Mouse (Mus musculus) MEL (cell line): Measurements from ENCODE around the gene Ogfod1.

Source experiments
- CTCF ChIP-seq, 3 experiments: IDR thresholded peaks in 2 of 3; conservative IDR thresholded peaks in 1 of 3; 2 replicates each; pipeline ENCODE4 v1.5.1; 2011 to 2012; ENCODE audit warnings: low read length in 3 of 3, low read depth in 2 of 3, mild to moderate bottlenecking in 2 of 3, improper control_type of control experiment in 1 of 3, inconsistent platforms in 1 of 3, mixed read lengths in 1 of 3, moderate library complexity in 1 of 3; ENCODE audit not compliant: control insufficient read depth in 1 of 3, insufficient read depth in 1 of 3, poor library complexity in 1 of 3, severe bottlenecking in 1 of 3
- EP300 ChIP-seq, 2 experiments: IDR thresholded peaks; 2 replicates each; pipeline ENCODE4 v1.6.1; 2011; ENCODE audit warnings: improper control_type of control experiment in 2 of 2, low read length in 2 of 2, low read depth in 1 of 2, mild to moderate bottlenecking in 1 of 2
- GABPA ChIP-seq: IDR thresholded peaks from 2 replicates; pipeline ENCODE4 v1.6.1; 2012; ENCODE audit warnings: low read depth, mild to moderate bottlenecking, inconsistent platforms, low read length, improper control_type of control experiment, moderate library complexity
- GATA1 ChIP-seq: IDR thresholded peaks from 2 replicates; pipeline ENCODE4 v1.6.1; 2011; ENCODE audit warnings: low read depth, low read length, improper control_type of control experiment
- HCFC1 ChIP-seq: IDR thresholded peaks from 2 replicates; pipeline ENCODE4 v1.6.1; 2012; ENCODE audit warnings: low read depth, mild to moderate bottlenecking, inconsistent platforms, low read length, improper control_type of control experiment, moderate library complexity
- JUND ChIP-seq: IDR thresholded peaks from 2 replicates; pipeline ENCODE4 v1.6.1; 2011; ENCODE audit warnings: low read depth, mild to moderate bottlenecking, improper control_type of control experiment, low read length
- MAX ChIP-seq: IDR thresholded peaks from 2 replicates; pipeline ENCODE4 v1.6.1; 2011; ENCODE audit warnings: low read length, improper control_type of control experiment
- POLR2A ChIP-seq, 2 experiments: IDR thresholded peaks; 2 replicates each; pipeline ENCODE4 v1.6.1; 2011 to 2012; ENCODE audit warnings: low read length in 2 of 2, mild to moderate bottlenecking in 2 of 2, control low read depth in 1 of 2, improper control_type of control experiment in 1 of 2, low read depth in 1 of 2, moderate library complexity in 1 of 2; ENCODE audit not compliant: control insufficient read depth in 1 of 2, insufficient read depth in 1 of 2, poor library complexity in 1 of 2
- SMC3 ChIP-seq: IDR thresholded peaks from 2 replicates; pipeline ENCODE4 v1.6.1; 2011; ENCODE audit warnings: low read depth, low read length, improper control_type of control experiment
- USF1 ChIP-seq: IDR thresholded peaks from 2 replicates; pipeline ENCODE4 v1.6.1; 2014; ENCODE audit warnings: low read depth, mild to moderate bottlenecking, inconsistent platforms, low read length, improper control_type of control experiment, moderate library complexity
- USF2 ChIP-seq, 2 experiments: IDR thresholded peaks; 2 replicates each; pipeline ENCODE4 v1.6.1; 2011 to 2012; ENCODE audit warnings: improper control_type of control experiment in 2 of 2, low read length in 2 of 2, borderline replicate concordance in 1 of 2, inconsistent platforms in 1 of 2, low read depth in 1 of 2, mild to moderate bottlenecking in 1 of 2; ENCODE audit not compliant: insufficient read depth in 1 of 2
- ZMIZ1 ChIP-seq: IDR thresholded peaks from 2 replicates; pipeline ENCODE4 v1.6.1; 2012; ENCODE audit warnings: low read depth, mild to moderate bottlenecking, inconsistent platforms, low read length, improper control_type of control experiment, moderate library complexity
- ZNF384 ChIP-seq: IDR thresholded peaks from 2 replicates; pipeline ENCODE4 v1.6.1; 2012; ENCODE audit warnings: low read depth, mild to moderate bottlenecking, inconsistent platforms, low read length, improper control_type of control experiment

DNA sequence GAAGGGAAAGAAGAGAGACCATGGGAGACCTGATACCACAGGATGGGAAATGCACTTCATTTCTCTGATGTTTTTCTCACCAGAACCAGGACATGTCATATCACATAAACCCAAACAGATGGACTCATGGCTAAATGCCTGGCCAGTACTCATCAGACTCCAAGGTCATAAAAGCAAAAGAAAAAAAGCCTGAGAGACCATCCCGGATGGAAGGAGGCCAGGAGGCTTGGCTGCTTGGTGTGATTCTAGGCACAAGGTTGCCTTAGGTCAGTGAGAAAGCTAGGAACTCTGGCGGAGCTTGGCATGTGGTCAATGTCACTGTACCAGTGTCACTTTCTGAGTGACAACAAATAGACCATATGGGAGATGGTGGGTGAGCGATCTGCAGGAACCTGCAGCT, 70.9 kb downstream of the Ogfod1 start:
- no peak for TF ChIP-seq POLR2A (IDR thresholded peaks at IDR 0.05; ENCODE audit: control insufficient read depth in 1 of 2, insufficient read depth in 1 of 2, low read depth in 1 of 2, low read length in 2 of 2, poor library complexity in 1 of 2)
- TF ChIP-seq EP300 (IDR thresholded peaks at IDR 0.05; ENCODE audit: low read depth in 1 of 2, low read length in 2 of 2), result no peak
- no peak for TF ChIP-seq HCFC1
- no peak for TF ChIP-seq USF1
- no peak for TF ChIP-seq GABPA
- TF ChIP-seq CTCF (IDR thresholded peaks at IDR 0.05 in 2 of 3, conservative IDR thresholded peaks at IDR 0.05 in 1 of 3; ENCODE audit: control insufficient read depth in 1 of 3, insufficient read depth in 1 of 3, low read depth in 2 of 3, low read length in 3 of 3, poor library complexity in 1 of 3, severe bottlenecking in 1 of 3), result no peak
- TF ChIP-seq ZMIZ1, result no peak
- TF ChIP-seq GATA1, result no peak
- no peak for TF ChIP-seq SMC3
- TF ChIP-seq JUND, result no peak
- no peak for TF ChIP-seq ZNF384
- TF ChIP-seq USF2 (IDR thresholded peaks at IDR 0.05; ENCODE audit: borderline replicate concordance in 1 of 2, insufficient read depth in 1 of 2, low read depth in 1 of 2, low read length in 2 of 2), result no peak
- no peak for TF ChIP-seq MAX
